Comparison of ENCODE assay signal across 9 mouse cellular contexts in the genomic region with DNA sequence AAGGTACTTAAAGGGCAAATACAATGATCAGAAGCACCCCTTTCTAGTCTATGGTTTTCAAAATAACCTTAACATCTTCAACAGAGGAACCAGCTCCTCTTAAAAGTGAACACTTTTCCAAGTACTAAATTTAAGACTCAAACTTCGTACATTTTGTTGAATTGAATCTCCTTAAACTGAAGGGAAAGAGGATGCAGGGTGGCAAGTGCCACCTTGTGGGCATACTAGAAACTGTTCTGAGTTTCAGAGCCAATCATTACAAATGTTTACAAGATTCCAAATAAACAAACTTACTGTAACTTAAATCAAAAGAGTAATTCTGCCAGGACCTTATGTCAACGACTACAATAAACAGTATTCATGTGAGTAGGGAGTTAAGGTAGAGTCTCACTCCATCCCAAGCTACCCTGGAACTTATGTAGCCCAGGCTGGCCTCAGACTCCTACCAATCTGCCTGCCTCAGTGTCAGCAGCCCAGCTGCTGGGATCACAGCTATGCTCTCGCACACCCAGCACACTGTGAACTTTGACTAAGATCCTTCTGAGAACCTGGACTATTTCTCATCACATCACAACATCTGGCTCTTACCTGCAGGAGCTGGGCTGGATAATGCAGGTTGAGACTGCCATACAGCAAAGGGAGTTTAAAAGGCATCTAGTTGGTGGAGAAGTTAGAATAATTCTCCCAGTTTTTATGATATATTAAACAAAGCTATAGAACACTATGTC. TPM values are rescaled to one million over a fixed set of nuclear protein-coding genes. Genes with fewer than 3 reads are reported as not detected.
DNase-seq lines count a peak whose midpoint lies in the region; ATAC-seq lines count a peak whose summit lies in the region.
"Had no signal": no experiment of that assay in that cellular context is flagged by ENCODE, and none has a peak within 500 bp of the region (broad histone marks: within the 10 kb centered on the region; RNA-seq: fewer than 3 reads in every experiment).

No protein-coding gene starts in this region.

- H3K4me1 ChIP-seq in lung, embryonic 16.5 days (replicated peaks; ENCODE audit: control insufficient read depth, insufficient read depth, low read length), result peaks cover under 1% of the 10 kb centered on the region; the same call in 1 of the 2 replicates
- no peaks in the 10 kb centered on the region for H3K4me1 ChIP-seq in hindbrain, embryonic 16.5 days (ENCODE audit: control insufficient read depth, insufficient read depth, low read depth, low read length)

- H3K4me2 ChIP-seq in lung, embryonic 16.5 days (ENCODE audit: low read depth, low read length), result no peak overlapping the region
- H3K4me2 ChIP-seq in hindbrain, embryonic 16.5 days (ENCODE audit: low read length), result no peak overlapping the region

- WGBS in lung, embryonic 16.5 days, result 37% methylated on average over 3 of the region's 3 CpGs
- 67% methylated on average over 3 of the region's 3 CpGs for WGBS in hindbrain, embryonic 16.5 days

- H3K9me3 ChIP-seq in lung, embryonic 16.5 days (ENCODE audit: control insufficient read depth, low read length), result no peaks in the 10 kb centered on the region
- no peaks in the 10 kb centered on the region for H3K9me3 ChIP-seq in hindbrain, embryonic 16.5 days (ENCODE audit: control insufficient read depth, low read length)
- H3K9me3 ChIP-seq: megakaryocyte, embryonic 14.5 days had no signal

- H3K27me3 ChIP-seq in lung, embryonic 16.5 days (ENCODE audit: control insufficient read depth, insufficient read depth, low read depth, low read length), result no peaks in the 10 kb centered on the region
- H3K27me3 ChIP-seq in hindbrain, embryonic 16.5 days (replicated peaks; ENCODE audit: control insufficient read depth, insufficient read depth, low read length), result no peaks in the 10 kb centered on the region

- peak; percentile 21 for DNase-seq in cerebellum, adult 9-10 months
- no peak for DNase-seq in cerebellum, postnatal 4 days (ENCODE audit: low spot score in 2 of 2)
- DNase-seq in layer of hippocampus, adult 18-20 months (ENCODE audit: low spot score in 2 of 2), result peak; percentile 20 to 73
- DNase-seq in layer of hippocampus, adult 9-11 months, result no peak
- DNase-seq in brain, adult 2 months (ENCODE audit: low read depth, low spot score), result peak; percentile 67
- no peak for DNase-seq in embryo, embryonic 11 days

- H3K9ac ChIP-seq in lung, embryonic 16.5 days (ENCODE audit: low read length), result no peak overlapping the region
- no peak overlapping the region for H3K9ac ChIP-seq in hindbrain, embryonic 16.5 days (ENCODE audit: low read depth, low read length)

- H3K36me3 ChIP-seq in lung, embryonic 16.5 days (ENCODE audit: control insufficient read depth, insufficient read depth, low read length), result no peaks in the 10 kb centered on the region
- no peaks in the 10 kb centered on the region for H3K36me3 ChIP-seq in hindbrain, embryonic 16.5 days (ENCODE audit: control insufficient read depth, insufficient read depth, low read length)

- ATAC-seq in lung, embryonic 16.5 days (ENCODE audit: low read depth), result peak; percentile 38; the same call in 1 of the 2 replicates
- no peak; the same call in 1 of the 2 replicates for ATAC-seq in hindbrain, embryonic 16.5 days

- no peak overlapping the region for H3K27ac ChIP-seq in lung, embryonic 16.5 days (ENCODE audit: low read length)
- H3K27ac ChIP-seq in hindbrain, embryonic 16.5 days (ENCODE audit: low read depth, low read length), result no peak overlapping the region

- no peak overlapping the region for H3K4me3 ChIP-seq in lung, embryonic 16.5 days (ENCODE audit: low read length)
- H3K4me3 ChIP-seq in hindbrain, embryonic 16.5 days (ENCODE audit: low read length), result no peak overlapping the region
- H3K4me3 ChIP-seq: megakaryocyte, embryonic 14.5 days had no signal

RNA-seq across cellular contexts. Expression of gene Chn1, which starts 29.3 kb away (rescaled TPM):
- total RNA-seq in layer of hippocampus, adult 18-20 months (2021), result 1,000 to 10,000 TPM; 1,648 to 1,811 TPM
- polyA plus RNA-seq in lung, embryonic 16.5 days (2015; fragmentation: Nextera tagmentation; extraction: Ambion mirVana), result 53.7 and 56.9 TPM in 2 replicates
- polyA plus RNA-seq in hindbrain, embryonic 16.5 days (2015; fragmentation: Nextera tagmentation; extraction: Ambion mirVana), result 70.1 and 75.4 TPM in 2 replicates

Comparison
In these comparisons a context has a peak if more than half of its experiments do, and no peak if none do; other contexts are left out.
1. DNase-seq: peak in cerebellum, adult 9-10 months (single experiment), layer of hippocampus, adult 18-20 months (2 of 2) and brain, adult 2 months (single experiment); none in cerebellum, postnatal 4 days (0 of 2), layer of hippocampus, adult 9-11 months (single experiment) and embryo, embryonic 11 days (single experiment).